In the genomic region with DNA sequence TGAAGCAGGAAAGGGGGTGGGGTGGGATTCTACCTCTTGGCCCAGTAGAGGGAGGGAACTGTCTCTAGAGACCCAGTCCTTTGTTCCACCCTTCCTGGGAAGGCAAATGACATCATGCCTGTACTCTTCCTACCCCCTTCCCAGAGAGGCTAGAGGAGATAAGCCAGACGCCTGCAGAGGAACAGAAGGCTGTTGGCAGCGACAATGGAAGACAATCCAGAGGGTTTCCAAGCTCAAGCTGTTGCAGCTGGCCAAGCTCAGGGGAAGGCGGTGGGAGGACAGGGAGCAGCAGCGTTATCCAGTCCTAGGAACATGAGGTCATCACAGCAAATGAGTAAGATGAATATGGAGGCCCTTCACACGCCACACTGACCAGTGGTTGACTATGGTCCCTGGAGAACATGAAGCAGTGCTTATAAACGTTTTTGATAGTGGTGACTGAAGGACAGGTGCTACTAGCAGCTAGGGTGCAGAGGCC, we compare ENCODE assay signal across 8 mouse cellular contexts.
DNase-seq lines count a peak whose midpoint lies in the region.

No protein-coding gene starts in this region.

- DNase-seq in Muller cell, postnatal 12 days (ENCODE audit: inconsistent ontology term) = peak; percentile 92
- peak; percentile 79 to 87 for DNase-seq in cerebellum, adult 18-20 months
- DNase-seq in frontal cortex, adult 2 months (ENCODE audit: extremely low spot score in 1 of 2, low spot score in 1 of 2) = peak; percentile 15 to 51
- DNase-seq in hindbrain, embryonic 10.5 days (ENCODE audit: low spot score) = peak; percentile 25
- peak; percentile 22 for DNase-seq in layer of hippocampus, adult 9-10 months (ENCODE audit: low spot score)
- peak; percentile 92 for DNase-seq in lung, postnatal 10 days
- DNase-seq in right cerebral cortex, postnatal 14 days = peak; percentile 22
- no peak for DNase-seq in spleen, postnatal 14 days (ENCODE audit: low spot score in 2 of 2)

- 41% methylated on average over 6 of the region's 6 CpGs for WGBS in hindbrain, embryonic 10.5 days

- no peak overlapping the region for H3K4me3 ChIP-seq in hindbrain, embryonic 10.5 days

- H3K27me3 ChIP-seq in hindbrain, embryonic 10.5 days (ENCODE audit: insufficient read depth, poor library complexity, severe bottlenecking) = no peaks in the 10 kb centered on the region

- H3K4me1 ChIP-seq in hindbrain, embryonic 10.5 days (replicated peaks) = peaks cover 33% of the 10 kb centered on the region

- peak overlapping the region; percentile 70 for H3K27ac ChIP-seq in hindbrain, embryonic 10.5 days

- no peaks in the 10 kb centered on the region for H3K9me3 ChIP-seq in hindbrain, embryonic 10.5 days

- H3K36me3 ChIP-seq in hindbrain, embryonic 10.5 days = peaks cover 22% of the 10 kb centered on the region; the same call in 1 of the 2 replicates

Comparison
In these comparisons a context has a peak if more than half of its experiments do, and no peak if none do; other contexts are left out.
1. DNase-seq: peak in Muller cell, postnatal 12 days (single experiment), cerebellum, adult 18-20 months (2 of 2), frontal cortex, adult 2 months (2 of 2), hindbrain, embryonic 10.5 days (single experiment), layer of hippocampus, adult 9-10 months (single experiment), lung, postnatal 10 days (single experiment) and right cerebral cortex, postnatal 14 days (single experiment); none in spleen, postnatal 14 days (0 of 2).